Comparison of ENCODE assay signal across 38 mouse cellular contexts in genomic region chr11:46397900-46398299, GRCm38 (mm10). TPM values are rescaled to one million over a fixed set of nuclear protein-coding genes. Genes with fewer than 3 reads are reported as not detected.
"Had no signal": no experiment of that assay in that cellular context is flagged by ENCODE, and none has a peak within 500 bp of the region (broad histone marks: within the 10 kb centered on the region; RNA-seq: fewer than 3 reads in every experiment).

No protein-coding gene starts in this region.

- H3K4me2 ChIP-seq: embryonic facial prominence, embryonic 12.5 days; embryonic facial prominence, embryonic 13.5 days; embryonic facial prominence, embryonic 15.5 days; forebrain, embryonic 12.5 days; forebrain, embryonic 13.5 days; forebrain, embryonic 15.5 days had no signal

- H3K9me3 ChIP-seq: embryonic facial prominence, embryonic 10.5 days; embryonic facial prominence, embryonic 12.5 days; embryonic facial prominence, embryonic 13.5 days; embryonic facial prominence, embryonic 15.5 days; forebrain, embryonic 10.5 days; forebrain, embryonic 12.5 days; forebrain, embryonic 13.5 days; forebrain, embryonic 15.5 days; heart, embryonic 10.5 days had no signal

- H3K36me3 ChIP-seq: embryonic facial prominence, embryonic 10.5 days; embryonic facial prominence, embryonic 12.5 days; embryonic facial prominence, embryonic 13.5 days; embryonic facial prominence, embryonic 15.5 days; forebrain, embryonic 10.5 days; forebrain, embryonic 12.5 days; forebrain, embryonic 15.5 days; heart, embryonic 10.5 days had no signal

- H3K4me3 ChIP-seq: embryonic facial prominence, embryonic 10.5 days; embryonic facial prominence, embryonic 12.5 days; embryonic facial prominence, embryonic 13.5 days; embryonic facial prominence, embryonic 15.5 days; erythroblast, embryonic 14.5 days; forebrain, embryonic 10.5 days; forebrain, embryonic 12.5 days; forebrain, embryonic 13.5 days; forebrain, embryonic 15.5 days; gastrocnemius, adult 2 months; heart, adult 2 months; heart, embryonic 10.5 days had no signal

- DNase-seq: cerebellum, adult 8-10 months; cerebellum, adult 9-10 months; cerebellum, adult 9-11 months; cerebellum, postnatal 10 days; cerebellum, postnatal 14 days; cerebellum, postnatal 25 days; cerebellum, postnatal 36 days; embryo, embryonic 11 days; forebrain, postnatal 0 days; gastrocnemius, adult 2 months; gastrocnemius, postnatal 10 days; gastrocnemius, postnatal 14 days; gastrocnemius, postnatal 25 days; gastrocnemius, postnatal 36 days; heart, adult 18-20 months; heart, adult 2 months had no signal

- H3K9ac ChIP-seq: embryonic facial prominence, embryonic 12.5 days; embryonic facial prominence, embryonic 13.5 days; embryonic facial prominence, embryonic 15.5 days; forebrain, embryonic 12.5 days; forebrain, embryonic 13.5 days; forebrain, embryonic 15.5 days; forebrain, postnatal 0 days had no signal

- H3K27ac ChIP-seq: embryonic facial prominence, embryonic 10.5 days; embryonic facial prominence, embryonic 12.5 days; embryonic facial prominence, embryonic 13.5 days; embryonic facial prominence, embryonic 15.5 days; forebrain, embryonic 10.5 days; forebrain, embryonic 12.5 days; forebrain, embryonic 13.5 days; forebrain, embryonic 15.5 days; gastrocnemius, adult 2 months; heart, adult 2 months; heart, embryonic 10.5 days had no signal

- H3K27me3 ChIP-seq: embryonic facial prominence, embryonic 12.5 days; embryonic facial prominence, embryonic 13.5 days; embryonic facial prominence, embryonic 15.5 days; forebrain, embryonic 12.5 days; forebrain, embryonic 13.5 days; forebrain, embryonic 15.5 days had no signal

- ATAC-seq: forebrain, embryonic 13.5 days; forebrain, embryonic 14.5 days; forebrain, embryonic 15.5 days; forebrain, embryonic 16.5 days; forebrain, postnatal 0 days had no signal

- H3K4me1 ChIP-seq: embryonic facial prominence, embryonic 12.5 days; embryonic facial prominence, embryonic 15.5 days; forebrain, embryonic 13.5 days; forebrain, embryonic 15.5 days had no signal

RNA-seq across cellular contexts. Expression of gene Fam71b, which starts 1.5 kb away (rescaled TPM):
- total RNA-seq: common myeloid progenitor, adult 5-6 weeks; forebrain, postnatal 0 days; gastrocnemius, adult 18-20 months; gastrocnemius, adult 2 months; gastrocnemius, adult 8-10 months; gastrocnemius, postnatal 10 days; gastrocnemius, postnatal 14 days; gastrocnemius, postnatal 25 days; gastrocnemius, postnatal 36 days; gastrocnemius, postnatal 4 days; granulocyte monocyte progenitor cell, adult 5-6 weeks; heart, adult 18-20 months; heart, adult 2 months; heart, adult 8-10 months had no signal
- polyA plus RNA-seq: cortical plate, adult 2 months; embryonic facial prominence, embryonic 10.5 days; embryonic facial prominence, embryonic 11.5 days; embryonic facial prominence, embryonic 12.5 days; embryonic facial prominence, embryonic 13.5 days; embryonic facial prominence, embryonic 14.5 days; embryonic facial prominence, embryonic 15.5 days; erythroblast, embryonic 14.5 days; forebrain, embryonic 10.5 days; forebrain, embryonic 12.5 days; forebrain, embryonic 13.5 days; forebrain, embryonic 14.5 days; forebrain, embryonic 15.5 days; forebrain, embryonic 16.5 days; forebrain, postnatal 0 days; frontal cortex, adult 2 months; heart, embryonic 10.5 days had no signal

RNA-seq across cellular contexts. Expression of gene Itk, which starts 8.6 kb away (rescaled TPM):
- total RNA-seq: gastrocnemius, adult 2 months; gastrocnemius, adult 8-10 months had no signal
- polyA plus RNA-seq: embryonic facial prominence, embryonic 11.5 days; embryonic facial prominence, embryonic 13.5 days; forebrain, embryonic 10.5 days; forebrain, embryonic 12.5 days; forebrain, embryonic 13.5 days; forebrain, embryonic 14.5 days; forebrain, embryonic 15.5 days; forebrain, embryonic 16.5 days had no signal

RNA-seq across cellular contexts. Expression of gene Havcr2, which starts 56.8 kb away (rescaled TPM):
- total RNA-seq: gastrocnemius, adult 18-20 months; gastrocnemius, postnatal 14 days; gastrocnemius, postnatal 25 days; gastrocnemius, postnatal 36 days had no signal
- polyA plus RNA-seq: embryonic facial prominence, embryonic 10.5 days; embryonic facial prominence, embryonic 11.5 days; embryonic facial prominence, embryonic 13.5 days; erythroblast, embryonic 14.5 days; forebrain, embryonic 10.5 days; forebrain, embryonic 12.5 days had no signal
